Mouse (Mus musculus) forebrain, embryonic 10.5 days (tissue): ENCODE measurements at regions not wholly inside any gene's neighbourhood (a gene's known extent, or its start where the extent isn't known, plus 50 kb on each side); places are given as distances from the start of the nearest gene placed in this dataset.

Experiments
- DNase-seq: peaks from one replicate; pipeline ENCODE4 v3.0.0-alpha.2; 2017; ENCODE audit warnings: low spot score; ENCODE audit errors: extremely low spot score
- H3K27ac ChIP-seq: fragments of 300-500 bp; sonication (generic); 2 replicates; pipeline ENCODE4 v1.5.1; 2016; ENCODE audit warnings: mild to moderate bottlenecking
- H3K27me3 ChIP-seq: fragments of 300-500 bp; sonication (generic); 2 replicates; pipeline ENCODE4 v1.6.1; 2016; ENCODE audit warnings: mild to moderate bottlenecking; ENCODE audit not compliant: poor library complexity, severe bottlenecking
- H3K36me3 ChIP-seq: fragments of 300-500 bp; sonication (generic); replicated peaks from 2 replicates; pipeline ENCODE4 v1.6.1; 2016; ENCODE audit warnings: mild to moderate bottlenecking, moderate library complexity
- H3K4me1 ChIP-seq: fragments of 300-500 bp; sonication (generic); 2 replicates; pipeline ENCODE4 v1.6.1; 2016
- H3K4me3 ChIP-seq: fragments of 300-500 bp; sonication (generic); 2 replicates; pipeline ENCODE4 v1.5.1; 2016; ENCODE audit warnings: mild to moderate bottlenecking, moderate library complexity
- H3K9me3 ChIP-seq: fragments of 300-500 bp; sonication (generic); 2 replicates; pipeline ENCODE4 v1.6.1; 2016; ENCODE audit warnings: mild to moderate bottlenecking, moderate library complexity
- WGBS: fragments of 180-500 bp; shearing (Covaris S2); methylation state at CpG from one replicate; pipeline ENCODE4 v1.1.7; 2016; 5-methylcytosine and 5-hydroxymethylcytosine counted together

DNA sequence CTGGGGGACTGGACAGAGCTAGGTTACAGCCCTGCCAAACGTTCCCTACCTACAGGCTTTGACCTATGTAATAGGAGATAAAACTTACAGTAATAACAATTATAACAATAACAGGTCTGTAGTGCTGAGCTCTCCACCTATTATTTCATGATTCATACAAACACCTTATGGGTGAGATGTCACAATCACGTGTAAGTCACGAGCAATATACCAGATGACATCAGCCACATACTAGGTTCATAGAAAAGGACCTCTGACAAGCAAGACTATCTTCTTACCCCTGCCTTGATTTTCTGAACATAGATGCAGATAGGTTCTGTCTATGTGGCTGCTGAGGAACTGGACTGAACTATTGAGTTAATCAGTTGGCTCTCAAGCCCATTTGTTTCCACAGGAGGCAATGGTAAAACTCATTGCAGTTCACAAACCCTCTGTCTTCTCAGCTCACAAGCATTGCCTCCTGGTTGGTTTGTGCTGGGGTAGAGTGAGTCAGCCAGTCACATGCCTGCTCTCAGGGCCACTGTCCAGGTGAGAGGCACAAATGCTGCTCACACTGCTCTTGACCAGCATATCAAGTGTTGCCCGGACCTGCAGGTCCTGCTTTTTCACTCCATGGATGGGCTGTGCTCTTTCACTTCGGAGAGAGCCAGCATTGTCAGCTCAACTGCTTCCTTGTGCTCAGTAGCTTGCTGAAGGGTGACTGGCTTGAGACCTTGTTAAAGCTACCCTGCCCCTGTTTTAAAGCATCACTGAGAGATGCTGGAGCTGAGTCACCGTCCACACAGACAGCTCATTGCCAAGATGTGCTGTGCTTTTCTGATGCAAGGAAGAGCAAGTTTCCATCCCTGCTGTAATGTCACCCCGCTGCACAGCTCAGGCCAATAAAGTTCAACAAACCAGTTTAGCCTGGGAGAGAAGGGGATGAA is 1275.9 kb downstream of the Gsdmc2 start:
- H3K9me3 ChIP-seq, result no peaks in the 10 kb centered on the region
- 84% methylated on average over 7 of the region's 7 CpGs for WGBS
- H3K4me1 ChIP-seq, result peaks cover 5% of the 10 kb centered on the region; the same call in 1 of the 2 replicates
- no peaks in the 10 kb centered on the region for H3K27me3 ChIP-seq
- DNase-seq, result no peak
- H3K4me3 ChIP-seq, result no peak overlapping the region
- no peaks in the 10 kb centered on the region for H3K36me3 ChIP-seq
- H3K27ac ChIP-seq, result no peak overlapping the region

DNA sequence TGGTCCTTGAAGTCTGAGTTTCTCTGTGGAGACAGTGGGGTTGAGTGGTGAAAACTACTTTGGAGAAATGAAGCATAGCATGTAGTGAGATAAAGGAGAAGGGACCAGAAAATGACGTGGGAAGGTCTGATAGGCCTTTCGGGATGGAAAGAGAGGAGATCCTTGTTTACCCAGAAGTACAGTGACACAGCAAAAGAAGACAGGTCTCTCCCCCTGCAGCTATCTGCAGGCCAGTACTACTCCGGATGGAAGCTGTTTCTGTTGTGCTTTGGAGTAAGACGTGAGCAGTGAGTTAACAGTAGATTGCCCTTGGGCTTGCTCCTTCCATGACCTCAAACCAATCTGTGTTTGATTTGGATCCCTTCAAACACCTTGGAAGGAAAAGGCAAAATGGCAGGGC is 1277.5 kb downstream of the Gsdmc2 start:
- Histone ChIP-seq H3K27me3 (no peaks in the 10 kb centered on the region), H3K4me1 (peaks cover 5% of the 10 kb centered on the region; the same call in 1 of the 2 replicates), H3K27ac (no peak overlapping the region), H3K4me3 (no peak overlapping the region), H3K9me3 (no peaks in the 10 kb centered on the region), H3K36me3 (no peaks in the 10 kb centered on the region)
- DNase-seq, result no peak
- WGBS, result 81% methylated on average over 4 of the region's 4 CpGs

DNA sequence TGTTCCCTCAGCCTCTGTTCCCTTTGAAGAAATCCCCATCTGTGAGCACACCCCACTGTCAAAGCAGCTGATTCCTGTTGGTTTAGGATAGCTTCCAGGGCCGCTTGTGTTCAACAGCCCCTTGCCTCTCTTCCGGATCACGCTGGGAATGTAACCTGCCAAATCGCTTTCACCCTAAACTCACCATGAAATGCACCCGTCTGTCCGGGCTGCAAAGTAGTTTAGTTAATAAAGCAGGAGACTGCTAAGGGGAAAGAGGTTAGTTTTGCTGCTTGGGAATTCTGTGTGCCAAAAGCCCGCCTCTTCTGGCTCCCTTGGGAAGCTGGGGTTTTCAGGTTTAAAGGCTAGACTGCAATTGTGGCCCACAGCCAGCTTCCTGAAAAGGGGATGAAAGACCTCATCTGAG is 1278.9 kb downstream of the Gsdmc2 start:
- Histone ChIP-seq H3K27ac (no peak overlapping the region), H3K36me3 (no peaks in the 10 kb centered on the region), H3K4me1 (peaks cover 5% of the 10 kb centered on the region; the same call in 1 of the 2 replicates), H3K4me3 (no peak overlapping the region), H3K9me3 (no peaks in the 10 kb centered on the region), H3K27me3 (no peaks in the 10 kb centered on the region)
- no peak for DNase-seq
- 22% methylated on average over 7 of the region's 7 CpGs for WGBS

DNA sequence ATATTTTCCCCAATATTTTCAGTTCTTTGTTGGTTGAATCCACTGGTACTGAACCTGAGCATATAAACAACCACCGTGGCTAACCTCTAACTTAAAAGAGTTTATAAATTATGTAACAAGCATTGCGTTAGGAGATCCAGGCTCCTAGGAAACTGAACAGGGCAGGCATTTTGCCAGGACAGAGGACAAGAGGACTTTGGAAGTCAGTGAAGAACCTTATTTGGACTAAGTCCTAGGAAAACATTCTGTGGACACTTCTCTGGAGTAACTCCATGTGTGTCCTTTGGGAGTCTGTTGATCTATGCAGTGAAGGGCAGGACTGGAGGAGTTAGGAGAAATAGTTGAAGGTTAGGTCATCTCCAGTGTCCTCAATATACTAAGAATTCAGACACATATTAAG is 1311.7 kb downstream of the Gsdmc2 start:
- H3K36me3 ChIP-seq, result no peaks in the 10 kb centered on the region
- no peak for DNase-seq
- no peaks in the 10 kb centered on the region for H3K4me1 ChIP-seq
- 95% methylated on average over 2 of the region's 2 CpGs for WGBS
- no peak overlapping the region for H3K4me3 ChIP-seq
- H3K27me3 ChIP-seq, result no peaks in the 10 kb centered on the region
- no peaks in the 10 kb centered on the region for H3K9me3 ChIP-seq
- no peak overlapping the region for H3K27ac ChIP-seq

DNA sequence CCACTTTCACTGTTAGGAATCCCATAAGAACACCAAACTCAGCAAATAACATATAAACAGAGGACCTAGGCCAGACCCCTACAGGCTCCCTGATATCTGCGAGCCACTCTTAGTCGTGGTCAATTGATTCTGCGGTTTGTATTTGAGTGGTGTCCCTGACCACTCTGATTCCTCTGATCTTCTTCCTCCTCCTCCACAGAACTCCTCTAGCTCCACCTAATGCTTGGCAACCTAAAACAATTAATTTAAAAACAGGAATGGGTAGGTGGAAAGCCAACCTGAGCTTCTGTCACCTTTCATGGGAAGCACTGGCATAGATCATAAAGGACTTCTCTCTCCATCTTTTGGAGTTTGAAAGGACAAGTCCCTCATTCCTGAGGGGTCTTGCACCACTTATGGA is 1316.0 kb downstream of the Gsdmc2 start:
- Histone ChIP-seq H3K4me3 (no peak overlapping the region), H3K27ac (no peak overlapping the region), H3K27me3 (no peaks in the 10 kb centered on the region), H3K4me1 (no peaks in the 10 kb centered on the region), H3K9me3 (no peaks in the 10 kb centered on the region), H3K36me3 (no peaks in the 10 kb centered on the region)
- WGBS, result 82% methylated on average over 3 of the region's 3 CpGs
- DNase-seq, result no peak

DNA sequence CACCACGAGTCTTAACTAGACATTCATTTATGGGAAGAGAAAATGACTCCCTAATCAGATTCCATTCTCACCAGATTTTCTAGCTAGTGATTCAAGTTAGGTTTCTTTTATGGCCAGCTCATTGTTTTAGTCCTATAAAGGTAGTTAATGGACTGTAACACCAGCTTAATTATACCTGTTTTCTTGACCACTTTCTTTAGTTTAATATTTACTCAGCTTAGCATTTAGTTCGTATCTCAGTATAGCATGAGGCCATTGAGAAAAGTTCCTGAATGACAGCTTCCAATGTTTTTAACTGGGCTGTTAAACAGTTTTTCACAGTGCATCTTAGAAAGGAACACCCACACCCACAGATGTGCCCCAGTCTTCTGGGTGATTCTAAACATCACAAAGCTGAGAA is 1320.3 kb downstream of the Gsdmc2 start:
- Histone ChIP-seq H3K27me3 (no peaks in the 10 kb centered on the region), H3K27ac (no peak overlapping the region), H3K9me3 (no peaks in the 10 kb centered on the region), H3K4me1 (no peaks in the 10 kb centered on the region), H3K4me3 (no peak overlapping the region), H3K36me3 (no peaks in the 10 kb centered on the region)
- WGBS, result 57% methylated on average over 2 of the region's 2 CpGs
- DNase-seq, result no peak

DNA sequence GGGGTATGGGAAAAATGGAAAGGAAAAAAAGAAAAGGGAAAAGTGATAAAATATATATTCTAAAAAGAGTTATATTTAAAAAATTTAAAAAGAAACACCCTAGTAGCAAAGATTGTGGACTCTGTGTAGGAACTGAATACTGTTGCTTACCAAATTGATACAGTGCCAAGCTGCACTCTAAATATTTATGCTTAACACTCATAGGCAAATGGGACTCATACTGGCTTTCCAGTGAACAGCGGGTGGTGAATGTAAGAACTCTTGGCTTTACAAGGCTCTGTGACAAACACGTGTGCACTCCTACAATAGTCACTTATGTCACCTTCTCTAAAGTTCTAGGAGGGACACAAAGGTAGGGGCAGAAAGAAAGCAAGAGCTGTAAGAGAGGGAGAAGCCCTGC is 1320.8 kb downstream of the Gsdmc2 start:
- H3K27ac ChIP-seq, result no peak overlapping the region
- DNase-seq, result no peak

DNA sequence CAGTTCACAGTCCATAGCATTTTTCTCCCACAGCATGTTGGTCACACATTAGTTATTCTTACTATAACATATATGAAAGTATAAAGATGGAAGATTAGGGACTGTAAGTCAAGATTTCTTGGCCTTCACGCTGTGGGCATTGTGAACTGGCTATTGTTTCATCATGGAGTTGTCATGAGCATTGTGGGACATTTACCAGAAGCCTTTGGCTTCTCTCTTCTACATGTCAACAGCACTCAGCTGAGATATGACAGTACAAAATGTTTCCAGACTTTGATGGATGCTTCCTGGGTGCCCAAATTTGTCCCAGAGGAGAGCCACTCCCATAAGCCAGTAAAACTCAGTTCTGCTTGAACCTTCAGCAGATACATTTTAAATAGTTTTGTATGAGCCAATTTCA is 1331.5 kb downstream of the Gsdmc2 start:
- no peaks in the 10 kb centered on the region for H3K36me3 ChIP-seq
- H3K4me3 ChIP-seq, result no peak overlapping the region
- H3K9me3 ChIP-seq, result no peaks in the 10 kb centered on the region
- no peaks in the 10 kb centered on the region for H3K27me3 ChIP-seq
- no peak for DNase-seq
- 83% methylated on average over 1 of the region's 1 CpGs for WGBS
- H3K4me1 ChIP-seq, result no peaks in the 10 kb centered on the region
- H3K27ac ChIP-seq, result no peak overlapping the region

More for the DNA sequence above, 1320.8 kb downstream of the Gsdmc2 start:
- Histone ChIP-seq H3K36me3 (no peaks in the 10 kb centered on the region), H3K9me3 (no peaks in the 10 kb centered on the region), H3K27me3 (no peaks in the 10 kb centered on the region), H3K4me1 (no peaks in the 10 kb centered on the region), H3K4me3 (no peak overlapping the region)
- 74% methylated on average over 2 of the region's 2 CpGs for WGBS

DNA sequence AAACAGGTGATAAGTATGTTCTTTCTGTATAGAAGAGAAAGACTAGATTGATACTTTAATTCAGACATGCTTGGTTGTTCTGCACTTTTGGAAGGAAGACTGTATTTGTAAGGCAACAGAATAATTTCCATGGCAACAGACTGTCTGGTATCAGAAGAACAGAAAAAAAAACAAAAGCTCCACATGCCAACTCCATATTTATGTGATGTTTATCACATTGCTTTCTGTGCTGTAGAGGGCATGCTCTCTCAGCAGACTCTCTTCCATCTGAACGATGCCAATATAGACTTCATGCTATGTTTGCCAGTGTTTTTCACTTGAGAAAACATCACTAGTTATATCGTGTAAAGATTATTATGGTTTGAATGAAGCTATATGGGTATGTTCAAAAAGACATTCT is 1333.5 kb downstream of the Gsdmc2 start:
- no peak overlapping the region for H3K4me3 ChIP-seq
- H3K27ac ChIP-seq, result no peak overlapping the region
- WGBS, result 90% methylated on average over 2 of the region's 2 CpGs
- H3K4me1 ChIP-seq, result no peaks in the 10 kb centered on the region
- no peaks in the 10 kb centered on the region for H3K9me3 ChIP-seq
- H3K27me3 ChIP-seq, result no peaks in the 10 kb centered on the region
- H3K36me3 ChIP-seq, result no peaks in the 10 kb centered on the region
- no peak for DNase-seq

DNA sequence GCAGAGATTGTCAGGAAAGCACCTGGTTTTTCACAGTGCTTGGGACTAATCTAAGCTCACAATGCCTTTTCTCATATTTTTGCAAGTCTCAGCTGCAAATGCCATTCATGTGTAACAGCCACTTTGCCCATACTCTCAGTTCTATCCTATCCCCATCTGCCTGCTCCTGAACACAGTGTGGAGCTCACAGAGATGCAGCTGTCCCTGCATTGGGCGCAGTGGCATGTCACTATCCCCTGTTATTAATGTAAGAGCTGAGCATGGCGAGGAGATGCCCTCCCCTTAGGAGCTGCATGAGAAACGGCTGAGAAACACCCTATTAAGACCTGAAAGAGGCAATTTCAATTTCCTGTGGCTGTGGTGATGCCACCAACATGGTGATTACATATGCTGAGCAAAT is 1341.1 kb downstream of the Gsdmc2 start:
- H3K36me3 ChIP-seq, result no peaks in the 10 kb centered on the region
- WGBS, result 76% methylated on average over 3 of the region's 3 CpGs

DNA sequence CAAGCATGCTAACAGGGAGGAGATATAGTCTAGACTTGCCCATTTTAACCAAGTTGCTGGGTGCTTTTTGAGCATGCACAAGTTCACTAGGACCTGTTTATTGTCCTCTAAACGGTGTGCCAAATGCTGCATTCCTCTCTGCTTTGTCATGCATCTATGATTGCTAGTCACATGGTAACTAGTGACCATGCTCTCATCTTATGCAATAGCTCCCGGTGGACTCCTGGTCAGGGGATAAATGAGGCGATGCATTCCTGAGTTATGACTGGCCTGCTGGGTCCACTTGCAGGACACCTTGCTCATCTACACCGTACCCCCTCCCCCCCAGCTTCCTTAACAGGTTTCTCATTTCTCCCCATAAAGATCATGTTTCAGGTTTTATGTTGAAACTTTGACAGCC is 1344.0 kb downstream of the Gsdmc2 start:
- Histone ChIP-seq H3K27ac (no peak overlapping the region), H3K9me3 (no peaks in the 10 kb centered on the region), H3K4me3 (no peak overlapping the region), H3K4me1 (peaks cover 5% of the 10 kb centered on the region), H3K27me3 (no peaks in the 10 kb centered on the region), H3K36me3 (no peaks in the 10 kb centered on the region)
- 74% methylated on average over 4 of the region's 4 CpGs for WGBS
- DNase-seq, result no peak

More for the DNA sequence above, 1341.1 kb downstream of the Gsdmc2 start:
- Histone ChIP-seq H3K4me3 (no peak overlapping the region), H3K9me3 (no peaks in the 10 kb centered on the region), H3K27me3 (no peaks in the 10 kb centered on the region), H3K27ac (no peak overlapping the region), H3K4me1 (no peaks in the 10 kb centered on the region)
- DNase-seq, result no peak

DNA sequence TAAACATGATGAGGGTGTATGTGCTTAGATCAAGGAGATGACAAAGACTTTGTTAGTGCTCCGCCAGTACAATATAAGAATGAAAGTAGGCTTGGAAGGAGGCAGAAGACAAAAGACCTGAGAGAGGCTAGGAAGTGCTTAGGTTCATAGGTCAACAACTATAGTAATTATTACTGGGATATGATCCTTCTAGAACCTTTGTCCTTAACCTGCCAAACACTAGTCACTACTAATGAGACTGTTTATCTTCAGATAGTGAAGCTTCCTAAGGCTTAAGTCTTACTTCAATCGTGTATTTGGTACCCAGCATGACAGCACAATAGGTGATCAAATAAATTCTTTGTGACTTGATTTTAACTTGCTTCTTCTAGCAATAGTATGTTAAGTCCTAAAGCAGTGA is 1344.5 kb downstream of the Gsdmc2 start:
- WGBS, result 76% methylated on average over 2 of the region's 2 CpGs
- H3K9me3 ChIP-seq, result no peaks in the 10 kb centered on the region
- peaks cover 7% of the 10 kb centered on the region for H3K4me1 ChIP-seq
- H3K27ac ChIP-seq, result no peak overlapping the region
- DNase-seq, result no peak
- H3K4me3 ChIP-seq, result no peak overlapping the region
- H3K27me3 ChIP-seq, result no peaks in the 10 kb centered on the region
- H3K36me3 ChIP-seq, result no peaks in the 10 kb centered on the region

DNA sequence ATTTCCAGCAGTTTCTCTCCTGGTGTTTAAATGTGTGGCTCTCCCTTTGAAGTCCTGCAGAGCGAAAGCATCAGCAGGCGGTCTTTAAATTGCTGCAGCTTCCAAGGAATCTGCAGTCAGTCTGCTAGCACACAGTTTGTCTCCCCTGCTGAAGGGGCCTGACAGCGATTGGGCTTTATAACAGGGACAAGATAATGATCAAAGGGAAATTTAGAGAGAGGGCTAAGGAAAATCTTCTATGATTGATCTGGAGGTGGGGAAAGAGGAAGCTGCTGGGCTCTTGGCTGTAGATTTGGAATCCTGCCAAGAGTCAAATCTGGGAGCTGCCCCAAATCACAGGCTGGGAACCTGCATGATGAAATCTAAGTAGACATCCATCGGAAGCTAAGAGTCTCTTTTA is 1348.8 kb downstream of the Gsdmc2 start:
- Histone ChIP-seq H3K9me3 (no peaks in the 10 kb centered on the region), H3K27ac (no peak overlapping the region), H3K36me3 (no peaks in the 10 kb centered on the region), H3K4me1 (peaks cover 7% of the 10 kb centered on the region), H3K27me3 (no peaks in the 10 kb centered on the region), H3K4me3 (no peak overlapping the region)
- no peak for DNase-seq
- 27% methylated on average over 4 of the region's 4 CpGs for WGBS
